Mouse (Mus musculus) kidney, adult 2 months (tissue): ENCODE data around the gene Plch2.

Source experiments
- CTCF ChIP-seq: fragments of 200-500 bp; conservative IDR thresholded peaks from 2 replicates; pipeline ENCODE4 v1.5.1; 2011; ENCODE audit warnings: low read depth, mild to moderate bottlenecking, control low read depth, low read length, moderate library complexity, mixed read lengths; ENCODE audit not compliant: insufficient read depth, insufficient read length
- POLR2A ChIP-seq: fragments of 200-500 bp; IDR thresholded peaks from one replicate; pipeline ENCODE4 v1.6.1; 2011; ENCODE audit warnings: low read depth, low read length, control low read depth

DNA sequence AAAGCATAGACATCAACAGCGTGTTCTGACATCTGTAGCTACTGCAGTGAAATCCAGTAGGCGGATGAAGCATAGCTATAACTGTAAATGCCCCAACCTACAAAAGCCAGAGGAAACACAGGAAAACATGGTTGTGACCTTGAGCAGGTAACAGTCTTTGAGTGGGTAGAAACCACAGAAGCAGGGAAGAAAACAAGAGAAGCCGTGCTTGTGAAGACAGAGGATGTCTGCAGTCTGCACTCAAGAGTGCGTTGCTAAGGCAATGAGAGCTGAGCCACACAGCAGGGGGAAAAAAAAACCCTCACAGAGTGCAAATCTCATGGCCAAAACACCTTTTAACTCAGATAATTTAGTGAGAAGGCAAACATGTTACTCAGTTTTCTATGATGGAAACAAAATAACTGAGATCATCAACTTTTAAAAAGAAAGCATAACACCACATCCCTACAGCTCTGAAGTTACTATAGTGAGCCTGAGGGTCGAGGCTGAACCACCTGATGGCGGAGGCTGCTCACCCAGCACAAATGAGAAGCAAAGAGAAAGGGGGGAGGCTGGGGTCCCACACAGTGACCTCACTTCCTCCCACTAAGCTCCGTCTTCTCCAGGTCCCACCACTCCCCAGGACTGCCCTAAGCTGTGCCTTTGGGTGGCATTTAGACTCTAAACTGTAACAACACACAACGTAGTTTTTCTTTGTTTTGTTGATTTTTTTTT, 119.9 kb downstream of the Plch2 start:
- no peak for TF ChIP-seq POLR2A
- no peak for TF ChIP-seq CTCF
